Mouse (Mus musculus): ENCODE results near the gene Gatad2b. TPM values are rescaled to one million over a fixed set of nuclear protein-coding genes. Genes with fewer than 3 reads are reported as not detected.
"Not testable (repeated sequence)": the region's sequence is repeated elsewhere in the genome, so short reads cannot be mapped to it uniquely, and the experiment has no call there.

Gatad2b gene
- polyA plus RNA-seq, 1 experiment from 2014 or later, result 14.3 TPM

DNA sequence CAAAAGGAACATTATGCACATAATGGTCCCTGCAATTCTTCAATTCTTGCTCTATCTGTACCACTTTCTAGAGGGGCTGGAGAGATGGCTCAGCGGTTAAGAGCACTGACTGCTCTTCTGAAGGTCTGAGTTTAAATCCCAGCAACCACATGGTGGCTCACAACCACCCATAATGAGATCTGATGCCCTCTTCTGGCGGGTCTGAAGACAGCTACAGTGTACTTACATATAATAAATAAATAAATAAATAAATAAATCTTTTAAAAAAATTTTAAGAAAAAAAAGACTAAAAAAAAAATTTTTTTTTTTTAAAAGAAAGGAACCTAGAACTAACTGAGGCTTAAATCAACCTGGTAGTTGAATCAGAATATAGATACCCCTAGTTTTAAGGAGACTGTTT lies 49.9 kb downstream of the Gatad2b start:
- not testable (repeated sequence) for H3K27me3 ChIP-seq (ENCODE audit: control insufficient read depth, insufficient read depth, low read length); H3K9me3 ChIP-seq (replicated peaks; ENCODE audit: control insufficient read depth, low read length); H3K4me3 ChIP-seq (ENCODE audit: low read depth, low read length); H3K4me1 ChIP-seq (ENCODE audit: control insufficient read depth, insufficient read depth, low read length); ATAC-seq (replicated peaks; ENCODE audit: insufficient number of reproducible peaks, low FRiP score, low TSS enrichment); H3K9ac ChIP-seq (ENCODE audit: low read depth, low read length); H3K4me2 ChIP-seq; H3K27ac ChIP-seq (ENCODE audit: low read depth, low read length)
- H3K36me3 ChIP-seq (ENCODE audit: control insufficient read depth, insufficient read depth, low read length), result peaks cover 17% of the 10 kb centered on the region
- 64% methylated on average over 2 of the region's 2 CpGs for WGBS (ENCODE audit: insufficient replicate concordance)

DNA sequence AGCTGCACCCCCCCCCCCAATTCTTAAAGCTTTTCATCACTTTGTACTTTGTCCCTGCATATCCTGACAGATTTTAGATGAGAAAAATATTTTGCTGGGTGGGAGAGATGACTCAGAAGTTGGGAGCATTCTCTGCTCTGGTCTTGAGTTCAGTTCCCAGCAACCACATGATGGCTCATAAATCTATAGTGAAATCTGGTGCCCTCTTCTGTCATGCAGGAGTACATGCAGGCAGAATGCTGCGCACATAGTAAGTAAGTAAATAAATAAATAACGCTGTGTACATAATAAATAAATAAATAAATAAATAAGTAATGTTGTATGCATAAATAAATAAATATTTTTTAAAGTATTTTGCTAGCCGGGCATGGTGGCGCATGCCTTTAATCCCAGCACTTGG lies 54.9 kb downstream of the Gatad2b start:
- no peaks in the 10 kb centered on the region for H3K4me1 ChIP-seq (ENCODE audit: control insufficient read depth, insufficient read depth, low read length)
- H3K27ac ChIP-seq (ENCODE audit: low read depth, low read length), result no peak overlapping the region
- H3K36me3 ChIP-seq (ENCODE audit: control insufficient read depth, insufficient read depth, low read length), result peaks cover 31% of the 10 kb centered on the region
- H3K9ac ChIP-seq (ENCODE audit: low read depth, low read length), result no peak overlapping the region
- H3K4me3 ChIP-seq (ENCODE audit: low read depth, low read length), result no peak overlapping the region
- no peak overlapping the region for H3K4me2 ChIP-seq
- H3K27me3 ChIP-seq (ENCODE audit: control insufficient read depth, insufficient read depth, low read length), result no peaks in the 10 kb centered on the region
- H3K9me3 ChIP-seq (replicated peaks; ENCODE audit: control insufficient read depth, low read length), result no peaks in the 10 kb centered on the region
- ATAC-seq (replicated peaks; ENCODE audit: insufficient number of reproducible peaks, low FRiP score, low TSS enrichment), result no peak
- WGBS (ENCODE audit: insufficient replicate concordance), result 95% methylated on average over 4 of the region's 4 CpGs

DNA sequence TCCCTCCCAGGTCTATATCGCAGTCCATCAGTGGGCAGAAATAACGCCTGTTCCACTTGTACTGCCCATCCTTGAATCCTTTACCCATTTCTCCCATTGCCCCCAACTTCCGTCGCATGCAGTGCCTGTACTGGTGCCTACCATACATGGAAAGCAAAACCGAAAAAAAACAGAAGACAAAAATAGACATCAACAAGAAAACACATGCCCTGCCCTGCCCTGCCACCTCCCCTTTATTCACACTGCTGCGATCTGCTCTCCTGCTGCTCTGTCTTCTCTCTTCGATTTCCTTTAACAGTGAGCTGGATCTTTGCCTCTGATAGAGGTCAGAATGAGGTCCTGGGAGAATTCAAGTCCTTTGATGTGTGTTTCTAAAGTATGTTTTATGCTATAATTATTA lies 65.0 kb downstream of the Gatad2b start:
- H3K36me3 ChIP-seq (ENCODE audit: control insufficient read depth, insufficient read depth, low read length), result peaks cover 29% of the 10 kb centered on the region

DNA sequence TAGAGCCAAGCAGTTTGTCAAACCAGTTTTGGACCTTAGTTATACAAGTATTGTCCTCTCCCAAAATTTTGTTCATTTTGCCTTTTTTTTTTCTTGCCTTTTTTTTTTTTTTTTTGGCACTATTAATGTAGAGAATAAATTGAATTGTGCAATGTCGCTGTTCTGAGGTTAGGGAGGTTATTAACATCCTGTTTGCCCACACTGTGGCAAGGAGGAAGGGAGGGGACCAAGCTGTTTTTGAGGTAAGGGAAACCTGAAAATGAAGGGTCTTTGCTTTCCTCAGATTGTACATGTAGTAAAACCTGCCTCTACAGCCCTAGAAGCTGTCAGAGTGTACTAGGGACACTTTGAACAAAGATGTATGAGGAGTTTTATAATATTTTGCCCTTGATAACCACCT lies 66.3 kb downstream of the Gatad2b start:
- peaks cover 25% of the 10 kb centered on the region; the same call in 1 of the 2 replicates for H3K36me3 ChIP-seq (ENCODE audit: control insufficient read depth, insufficient read depth, low read length)
- H3K27me3 ChIP-seq (ENCODE audit: control insufficient read depth, insufficient read depth, low read length), result no peaks in the 10 kb centered on the region
- H3K27ac ChIP-seq (ENCODE audit: low read depth, low read length), result no peak overlapping the region
- no peak overlapping the region for H3K4me3 ChIP-seq (ENCODE audit: low read depth, low read length)
- no peaks in the 10 kb centered on the region for H3K9me3 ChIP-seq (replicated peaks; ENCODE audit: control insufficient read depth, low read length)
- no peak for ATAC-seq (replicated peaks; ENCODE audit: insufficient number of reproducible peaks, low FRiP score, low TSS enrichment)
- H3K4me2 ChIP-seq, result no peak overlapping the region
- WGBS (ENCODE audit: insufficient replicate concordance), result 93% methylated on average over 1 of the region's 1 CpGs
- no peaks in the 10 kb centered on the region for H3K4me1 ChIP-seq (ENCODE audit: control insufficient read depth, insufficient read depth, low read length)
- H3K9ac ChIP-seq (ENCODE audit: low read depth, low read length), result no peak overlapping the region

More for the DNA sequence above, 65.0 kb downstream of the Gatad2b start:
- H3K9ac ChIP-seq (ENCODE audit: low read depth, low read length), result no peak overlapping the region
- H3K4me1 ChIP-seq (ENCODE audit: control insufficient read depth, insufficient read depth, low read length), result no peaks in the 10 kb centered on the region
- H3K4me3 ChIP-seq (ENCODE audit: low read depth, low read length), result no peak overlapping the region
- H3K27me3 ChIP-seq (ENCODE audit: control insufficient read depth, insufficient read depth, low read length), result no peaks in the 10 kb centered on the region
- no peaks in the 10 kb centered on the region for H3K9me3 ChIP-seq (replicated peaks; ENCODE audit: control insufficient read depth, low read length)
- H3K27ac ChIP-seq (ENCODE audit: low read depth, low read length), result no peak overlapping the region
- ATAC-seq (replicated peaks; ENCODE audit: insufficient number of reproducible peaks, low FRiP score, low TSS enrichment), result no peak
- 84% methylated on average over 7 of the region's 7 CpGs for WGBS (ENCODE audit: insufficient replicate concordance)
- no peak overlapping the region for H3K4me2 ChIP-seq

DNA sequence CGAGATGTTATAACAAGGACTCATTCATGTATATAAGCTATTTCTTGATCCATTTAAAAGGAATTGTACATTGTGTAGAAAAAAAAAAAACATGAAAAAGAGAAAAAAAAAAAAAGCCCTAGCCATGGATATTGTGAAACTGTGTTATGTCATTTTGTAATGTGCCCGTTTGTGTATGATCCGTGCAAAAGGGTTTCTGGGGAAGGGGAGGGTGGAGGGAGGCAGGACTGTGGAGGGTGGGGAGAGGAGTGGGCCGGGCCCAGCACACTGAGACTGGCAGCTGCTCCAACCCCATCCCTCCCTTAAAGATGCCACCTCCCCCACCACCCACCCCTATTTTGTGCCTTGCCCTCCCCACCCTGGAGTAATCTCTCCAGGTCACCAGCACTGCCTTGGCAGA lies 68.5 kb downstream of the Gatad2b start:
- H3K4me2 ChIP-seq, result no peak overlapping the region
- no peaks in the 10 kb centered on the region for H3K9me3 ChIP-seq (replicated peaks; ENCODE audit: control insufficient read depth, low read length)
- ATAC-seq (replicated peaks; ENCODE audit: insufficient number of reproducible peaks, low FRiP score, low TSS enrichment), result no peak
- H3K36me3 ChIP-seq (ENCODE audit: control insufficient read depth, insufficient read depth, low read length), result peaks cover 10% of the 10 kb centered on the region; the same call in 1 of the 2 replicates
- WGBS (ENCODE audit: insufficient replicate concordance), result 86% methylated on average over 4 of the region's 4 CpGs
- H3K9ac ChIP-seq (ENCODE audit: low read depth, low read length), result no peak overlapping the region
- no peak overlapping the region for H3K27ac ChIP-seq (ENCODE audit: low read depth, low read length)
- H3K4me3 ChIP-seq (ENCODE audit: low read depth, low read length), result no peak overlapping the region
- no peaks in the 10 kb centered on the region for H3K4me1 ChIP-seq (ENCODE audit: control insufficient read depth, insufficient read depth, low read length)
- no peaks in the 10 kb centered on the region for H3K27me3 ChIP-seq (ENCODE audit: control insufficient read depth, insufficient read depth, low read length)

DNA sequence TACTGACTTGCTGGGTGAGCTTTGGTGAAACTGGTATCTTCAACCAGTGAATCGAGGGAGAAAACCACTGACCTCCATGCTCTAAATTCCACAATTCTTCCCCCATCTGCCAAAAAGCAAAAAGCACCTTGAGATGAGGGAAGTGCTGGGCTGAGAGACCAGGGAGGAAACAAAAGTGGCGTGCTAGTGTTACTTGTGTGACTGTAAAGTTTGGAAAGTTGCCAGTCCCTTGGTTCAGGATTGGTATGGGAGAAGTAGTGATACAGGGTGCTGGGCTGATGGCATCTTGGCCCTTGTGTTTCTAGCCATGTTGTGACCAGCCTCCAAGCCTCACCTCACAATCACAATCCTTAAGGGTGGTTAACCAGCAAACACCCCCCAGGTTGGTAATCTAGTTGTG lies 69.4 kb downstream of the Gatad2b start:
- no peak for ATAC-seq (replicated peaks; ENCODE audit: insufficient number of reproducible peaks, low FRiP score, low TSS enrichment)
- WGBS (ENCODE audit: insufficient replicate concordance), result 83% methylated on average over 2 of the region's 2 CpGs

DNA sequence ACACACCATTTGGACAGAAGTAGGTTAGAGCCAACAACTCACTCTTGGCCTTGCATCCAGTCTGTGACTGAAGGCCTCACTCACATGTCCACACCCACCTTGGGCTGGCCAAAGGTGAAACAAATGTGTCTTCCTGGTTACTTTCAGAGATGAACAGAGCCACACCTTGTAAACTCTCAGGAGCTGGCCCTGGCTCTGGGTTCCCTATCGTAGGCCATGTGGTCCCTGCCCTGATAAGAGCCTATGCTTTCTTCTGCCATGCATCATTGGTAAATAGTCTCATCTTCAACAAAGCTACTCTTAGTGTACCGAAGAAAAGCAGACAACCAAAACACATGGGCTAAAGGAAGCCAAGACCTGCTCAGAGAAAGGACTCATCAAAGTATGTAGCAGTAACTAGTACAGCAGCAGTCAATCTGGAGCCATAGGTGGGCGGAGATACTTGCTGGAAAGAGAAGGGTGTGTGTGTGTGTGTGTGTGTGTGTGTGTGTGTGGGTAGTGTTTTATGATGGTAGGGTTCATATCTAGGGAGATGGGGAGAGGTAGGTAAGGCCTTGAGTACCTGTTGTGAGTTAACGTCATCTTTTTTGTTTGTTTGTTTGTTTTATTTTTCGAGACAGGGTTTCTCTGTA lies 74.1 kb downstream of the Gatad2b start:
- 77% methylated on average over 5 of the region's 5 CpGs for WGBS (ENCODE audit: insufficient replicate concordance)
- H3K36me3 ChIP-seq (ENCODE audit: control insufficient read depth, insufficient read depth, low read length), result no peaks in the 10 kb centered on the region
- H3K4me1 ChIP-seq (ENCODE audit: control insufficient read depth, insufficient read depth, low read length), result no peaks in the 10 kb centered on the region
- 0 out of 2 replicates have a peak, but pooled peaks have one; percentile 22 for ATAC-seq (replicated peaks; ENCODE audit: insufficient number of reproducible peaks, low FRiP score, low TSS enrichment)
- no peak overlapping the region for H3K4me3 ChIP-seq (ENCODE audit: low read depth, low read length)
- no peaks in the 10 kb centered on the region for H3K9me3 ChIP-seq (replicated peaks; ENCODE audit: control insufficient read depth, low read length)
- no peaks in the 10 kb centered on the region for H3K27me3 ChIP-seq (ENCODE audit: control insufficient read depth, insufficient read depth, low read length)
- no peak overlapping the region for H3K4me2 ChIP-seq
- H3K27ac ChIP-seq (ENCODE audit: low read depth, low read length), result no peak overlapping the region
- H3K9ac ChIP-seq (ENCODE audit: low read depth, low read length), result no peak overlapping the region

More for the DNA sequence above, 69.4 kb downstream of the Gatad2b start:
- H3K27me3 ChIP-seq (ENCODE audit: control insufficient read depth, insufficient read depth, low read length), result no peaks in the 10 kb centered on the region
- H3K4me1 ChIP-seq (ENCODE audit: control insufficient read depth, insufficient read depth, low read length), result no peaks in the 10 kb centered on the region
- no peak overlapping the region for H3K4me3 ChIP-seq (ENCODE audit: low read depth, low read length)
- no peak overlapping the region for H3K9ac ChIP-seq (ENCODE audit: low read depth, low read length)
- no peaks in the 10 kb centered on the region for H3K9me3 ChIP-seq (replicated peaks; ENCODE audit: control insufficient read depth, low read length)
- H3K4me2 ChIP-seq, result no peak overlapping the region
- H3K27ac ChIP-seq (ENCODE audit: low read depth, low read length), result no peak overlapping the region
- H3K36me3 ChIP-seq (ENCODE audit: control insufficient read depth, insufficient read depth, low read length), result peaks cover 10% of the 10 kb centered on the region; the same call in 1 of the 2 replicates

DNA sequence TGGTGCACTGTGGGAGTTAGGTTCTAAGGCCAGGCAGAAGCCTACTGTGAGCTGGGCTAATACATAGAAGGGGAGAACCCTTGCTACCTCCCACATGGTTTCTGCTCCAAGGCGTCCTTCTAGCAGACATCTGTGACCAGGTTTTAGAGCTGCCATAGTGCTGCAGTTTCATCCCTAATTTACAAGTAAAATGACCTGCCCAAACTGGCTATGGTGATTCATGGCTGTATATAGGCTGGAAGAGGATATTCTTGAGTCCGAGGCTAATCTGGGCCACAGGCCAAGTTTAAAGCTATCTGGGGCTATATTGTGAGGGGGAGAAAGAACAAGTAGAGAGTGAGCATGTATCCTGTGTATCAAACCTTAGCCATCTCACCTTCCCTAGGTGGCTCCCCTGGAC lies 76.1 kb downstream of the Gatad2b start:
- no peak for ATAC-seq (replicated peaks; ENCODE audit: insufficient number of reproducible peaks, low FRiP score, low TSS enrichment)
- 55% methylated on average over 2 of the region's 2 CpGs for WGBS (ENCODE audit: insufficient replicate concordance)
- H3K4me2 ChIP-seq, result no peak overlapping the region

DNA sequence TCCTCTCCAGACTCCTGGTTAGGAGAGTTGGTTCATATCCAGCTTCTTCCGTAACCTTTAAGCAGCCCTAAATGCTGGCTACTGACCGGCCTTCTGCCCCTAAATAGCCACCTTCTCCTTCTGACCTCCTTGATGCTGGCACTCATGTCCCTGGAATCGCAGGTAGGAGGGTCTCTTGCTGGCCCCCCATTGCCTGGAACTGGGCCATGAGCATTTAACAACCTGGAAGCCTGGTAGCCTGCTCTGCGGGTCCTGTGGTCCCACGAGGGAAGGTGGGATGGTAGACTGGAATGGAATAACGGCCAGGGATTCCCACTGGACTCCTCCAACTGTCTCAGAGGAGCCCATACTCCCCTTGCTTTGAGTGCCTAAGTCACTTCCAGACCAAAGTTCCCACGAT lies 78.9 kb downstream of the Gatad2b start:
- no peaks in the 10 kb centered on the region for H3K36me3 ChIP-seq (ENCODE audit: control insufficient read depth, insufficient read depth, low read length)
- no peaks in the 10 kb centered on the region for H3K27me3 ChIP-seq (ENCODE audit: control insufficient read depth, insufficient read depth, low read length)
- 68% methylated on average over 7 of the region's 7 CpGs for WGBS (ENCODE audit: insufficient replicate concordance)
- no peak overlapping the region for H3K27ac ChIP-seq (ENCODE audit: low read depth, low read length)
- no peak overlapping the region for H3K4me3 ChIP-seq (ENCODE audit: low read depth, low read length)
- ATAC-seq (replicated peaks; ENCODE audit: insufficient number of reproducible peaks, low FRiP score, low TSS enrichment), result no peak
- no peaks in the 10 kb centered on the region for H3K9me3 ChIP-seq (replicated peaks; ENCODE audit: control insufficient read depth, low read length)
- H3K4me1 ChIP-seq (ENCODE audit: control insufficient read depth, insufficient read depth, low read length), result no peaks in the 10 kb centered on the region
- no peak overlapping the region for H3K4me2 ChIP-seq
- H3K9ac ChIP-seq (ENCODE audit: low read depth, low read length), result no peak overlapping the region

More for the DNA sequence above, 76.1 kb downstream of the Gatad2b start:
- no peaks in the 10 kb centered on the region for H3K9me3 ChIP-seq (replicated peaks; ENCODE audit: control insufficient read depth, low read length)
- no peak overlapping the region for H3K27ac ChIP-seq (ENCODE audit: low read depth, low read length)
- no peaks in the 10 kb centered on the region for H3K36me3 ChIP-seq (ENCODE audit: control insufficient read depth, insufficient read depth, low read length)
- H3K27me3 ChIP-seq (ENCODE audit: control insufficient read depth, insufficient read depth, low read length), result no peaks in the 10 kb centered on the region
- no peaks in the 10 kb centered on the region for H3K4me1 ChIP-seq (ENCODE audit: control insufficient read depth, insufficient read depth, low read length)
- no peak overlapping the region for H3K9ac ChIP-seq (ENCODE audit: low read depth, low read length)
- no peak overlapping the region for H3K4me3 ChIP-seq (ENCODE audit: low read depth, low read length)
